10 mouse cellular contexts compared by ENCODE assay signal in the genomic region with DNA sequence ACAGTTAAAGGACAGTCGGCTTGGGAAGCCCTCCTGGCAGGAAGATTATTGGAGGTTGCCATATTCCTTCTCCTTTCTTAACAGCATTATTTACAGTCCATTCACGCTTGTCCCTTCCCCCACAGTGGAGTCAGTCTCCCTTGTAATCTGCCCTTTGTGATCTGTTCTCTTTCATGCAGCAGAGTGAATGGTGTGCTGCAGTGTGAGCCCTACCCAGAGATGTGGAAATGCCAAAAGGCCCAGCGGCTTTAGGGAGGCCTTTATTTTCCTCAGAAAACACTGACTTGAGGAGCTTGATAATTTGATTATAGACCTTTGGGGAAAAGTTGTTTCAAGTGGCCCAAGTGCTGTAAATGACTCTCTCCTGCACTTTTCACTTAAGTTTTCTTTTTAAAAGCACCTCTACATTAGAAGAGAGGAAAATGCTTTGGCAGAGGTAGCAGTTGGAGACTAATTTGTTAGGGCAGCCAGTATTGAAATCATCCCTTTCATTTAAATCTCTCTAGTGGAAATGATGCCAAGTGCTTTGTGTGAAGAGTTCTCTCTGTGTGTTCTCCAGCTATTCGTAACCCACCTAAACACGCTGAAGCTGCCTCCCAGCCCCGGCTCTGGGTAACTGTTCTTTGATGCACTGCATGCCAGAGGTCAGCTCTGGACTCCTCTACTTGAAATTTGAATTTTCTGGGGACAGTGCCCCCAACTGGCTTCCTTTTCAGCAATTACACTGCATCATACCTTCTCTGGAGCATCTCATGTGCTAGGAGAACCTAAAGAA. TPM values are rescaled to one million over a fixed set of nuclear protein-coding genes. Genes with fewer than 3 reads are reported as not detected.
A peak's percentile ranks its signal among the peaks of the same experiment; 100 is the strongest.
DNase-seq lines count a peak whose midpoint lies in the region; ATAC-seq and TF ChIP-seq lines count a peak whose summit lies in the region.
"Had no signal": no experiment of that assay in that cellular context is flagged by ENCODE, and none has a peak within 500 bp of the region (broad histone marks: within the 10 kb centered on the region; RNA-seq: fewer than 3 reads in every experiment).

No protein-coding gene starts in this region.

- 13% methylated on average over 6 of the region's 6 CpGs for WGBS in hindbrain, embryonic 10.5 days
- WGBS in neural tube, embryonic 11.5 days = 20% methylated on average over 6 of the region's 6 CpGs

- no peaks in the 10 kb centered on the region for H3K9me3 ChIP-seq in hindbrain, embryonic 10.5 days
- H3K9me3 ChIP-seq in neural tube, embryonic 11.5 days (ENCODE audit: control insufficient read depth, low read length) = no peaks in the 10 kb centered on the region

- H3K4me2 ChIP-seq in neural tube, embryonic 11.5 days (ENCODE audit: low read depth) = peak overlapping the region; percentile 7; the same call in 1 of the 2 replicates

- no peak for TF ChIP-seq CTCF in cortical plate, adult 2 months (IDR thresholded peaks at IDR 0.05; ENCODE audit: extremely low read depth, insufficient read depth, low read length)

- peak; percentile 95 for ATAC-seq in neural tube, embryonic 11.5 days (ENCODE audit: insufficient read depth, low FRiP score, low TSS enrichment)
- ATAC-seq: activated CD4-positive, CD25-positive, alpha-beta regulatory T cell, adult 4 months had no signal

- TF ChIP-seq POLR2A in cortical plate, adult 2 months (IDR thresholded peaks at IDR 0.05; ENCODE audit: extremely low read depth, insufficient read depth, low read length) = no peak

- H3K36me3 ChIP-seq in hindbrain, embryonic 10.5 days = 0 out of 2 replicates have a peak, but pooled peaks cover 2% of the 10 kb centered on the region
- no peaks in the 10 kb centered on the region for H3K36me3 ChIP-seq in neural tube, embryonic 11.5 days (ENCODE audit: control insufficient read depth, insufficient read depth, low read length)

- H3K4me3 ChIP-seq in cortical plate, adult 2 months (ENCODE audit: insufficient read depth, low read length) = no peak overlapping the region
- no peak overlapping the region; the same call in 1 of the 2 replicates for H3K4me3 ChIP-seq in hindbrain, embryonic 10.5 days
- H3K4me3 ChIP-seq in neural tube, embryonic 11.5 days (ENCODE audit: low read depth, low read length) = no peak overlapping the region
- H3K4me3 ChIP-seq: heart, adult 2 months had no signal

- no peaks in the 10 kb centered on the region for H3K27me3 ChIP-seq in hindbrain, embryonic 10.5 days (ENCODE audit: insufficient read depth, poor library complexity, severe bottlenecking)
- H3K27me3 ChIP-seq in neural tube, embryonic 11.5 days (ENCODE audit: control insufficient read depth, insufficient read depth, low read length) = no peaks in the 10 kb centered on the region

- no peak overlapping the region; the same call in 1 of the 2 replicates for H3K9ac ChIP-seq in neural tube, embryonic 11.5 days (ENCODE audit: low read length)

- H3K4me1 ChIP-seq in cortical plate, adult 2 months (ENCODE audit: control insufficient read depth, insufficient read depth, low read length) = peaks cover 1% of the 10 kb centered on the region; the same call in 1 of the 2 replicates
- H3K4me1 ChIP-seq in hindbrain, embryonic 10.5 days (replicated peaks) = peaks cover 59% of the 10 kb centered on the region
- peaks cover 14% of the 10 kb centered on the region for H3K4me1 ChIP-seq in neural tube, embryonic 11.5 days (ENCODE audit: control insufficient read depth, insufficient read depth, low read length)

- DNase-seq in kidney, adult 9 months = peak; percentile 32
- DNase-seq in kidney, postnatal 25 days = no peak
- peak; percentile 43 for DNase-seq in hindbrain, embryonic 10.5 days (ENCODE audit: low spot score)
- DNase-seq in neural tube, embryonic 11.5 days (ENCODE audit: low spot score) = peak; percentile 57
- no peak for DNase-seq in lung, postnatal 25 days (ENCODE audit: low spot score)
- no peak for DNase-seq in cerebellum, adult 11-12 months
- no peak for DNase-seq in T-cell, adult 2 months (ENCODE audit: low spot score)
- DNase-seq: heart, adult 2 months had no signal

- H3K27ac ChIP-seq in cortical plate, adult 2 months (ENCODE audit: insufficient read depth, low read length) = peak overlapping the region; percentile 47
- peak overlapping the region; percentile 86 for H3K27ac ChIP-seq in hindbrain, embryonic 10.5 days
- peak overlapping the region; percentile 67 for H3K27ac ChIP-seq in neural tube, embryonic 11.5 days (ENCODE audit: low read depth, low read length)
- H3K27ac ChIP-seq: heart, adult 2 months had no signal

RNA-seq across cellular contexts. Expression of a gene that starts 50.1 kb away (rescaled TPM):
- 86.8 and 93.1 TPM in 2 replicates for polyA plus RNA-seq in cortical plate, adult 2 months (2012; rRNA removed)
- 285 and 294 TPM in 2 replicates for polyA plus RNA-seq in hindbrain, embryonic 10.5 days (2016; fragmentation: Nextera tagmentation; extraction: Ambion mirVana)
- 309 and 319 TPM in 2 replicates for polyA plus RNA-seq in neural tube, embryonic 11.5 days (2014; fragmentation: Nextera tagmentation; extraction: Ambion mirVana)

Comparison
In these comparisons a context has a peak if more than half of its experiments do, and no peak if none do; other contexts are left out.
1. DNase-seq: peak in kidney, adult 9 months (single experiment), hindbrain, embryonic 10.5 days (single experiment) and neural tube, embryonic 11.5 days (single experiment); none in kidney, postnatal 25 days (0 of 2), lung, postnatal 25 days (single experiment), cerebellum, adult 11-12 months (single experiment) and T-cell, adult 2 months (single experiment).
2. Peak in every context shown above with its lines, with median percentiles within 50 percentile points of each other: H3K27ac ChIP-seq.